Mouse (Mus musculus) MEL (cell line): Measurements from ENCODE around the gene Smco1. TPM values are rescaled to one million over a fixed set of nuclear protein-coding genes. Genes with fewer than 3 reads are reported as not detected.

ENCODE experiments used
- polyA plus RNA-seq, 2 experiments: library from polyadenylated mRNA; stranded (reverse) in 1 of 2; unstranded in 1 of 2; fragments of >175 nt in 1 of 2; fragments of >200 nt in 1 of 2; gene quantifications; 2 replicates each; pipeline versions ENCODE4 v1.2.1 to v1.2.4; 2012; ENCODE audit warnings: low replicate concordance in 2 of 2, low read depth in 1 of 2; ENCODE audit not compliant: insufficient read length in 2 of 2, insufficient read depth in 1 of 2, missing spikeins in 1 of 2
- total RNA-seq: library from RNA; depleted of rRNA; stranded (reverse); fragments of 300-350 nt; gene quantifications from 2 replicates; pipeline ENCODE4 v1.2.3, GENCODE M21; 2012; rRNA removed

The Smco1 gene
- total and polyA plus RNA-seq, 3 experiments, result not detected

Other genes with a start within 250 kb of the Smco1 start
- gene Pak2, start 192.1 kb upstream of the Smco1 start, total RNA-seq, result 23.0 and 23.4 TPM in 2 replicates
- 10 to 100 TPM; 34.1 to 67.2 TPM for gene Pak2, start 192.1 kb upstream of the Smco1 start, polyA plus RNA-seq
- gene Pigx, start 171.7 kb upstream of the Smco1 start, total RNA-seq, result 22.3 and 24.0 TPM in 2 replicates
- 10 to 100 TPM in 1 of 2 experiments, not detected in 1; 29.5 TPM for gene Pigx, start 171.7 kb upstream of the Smco1 start, polyA plus RNA-seq
- 7.1 and 7.3 TPM in 2 replicates for gene Cep19, start 171.7 kb upstream of the Smco1 start, total RNA-seq
- gene Cep19, start 171.7 kb upstream of the Smco1 start, polyA plus RNA-seq, result 1 to 10 TPM in 1 of 2 experiments, not detected in 1; 8.7 TPM
- 56.1 and 59.8 TPM in 2 replicates for gene Nrros, start 105.9 kb upstream of the Smco1 start, total RNA-seq
- 10 to 100 TPM in 1 of 2 experiments, not detected in 1; 55.9 TPM for gene Nrros, start 105.9 kb upstream of the Smco1 start, polyA plus RNA-seq
- not detected in 2 replicates for gene Bex6, start 91.6 kb upstream of the Smco1 start, total RNA-seq
- gene Bex6, start 91.6 kb upstream of the Smco1 start, polyA plus RNA-seq, result not detected
- 17.5 and 19.3 TPM in 2 replicates for gene Fbxo45, start 24.3 kb upstream of the Smco1 start, total RNA-seq
- gene Fbxo45, start 24.3 kb upstream of the Smco1 start, polyA plus RNA-seq, result 10 to 100 TPM in 1 of 2 experiments, not detected in 1; 15.4 TPM
- gene Wdr53, start 24.2 kb upstream of the Smco1 start, total RNA-seq, result 16.8 and 18.0 TPM in 2 replicates
- 10 to 100 TPM in 1 of 2 experiments, not detected in 1; 20.9 TPM for gene Wdr53, start 24.2 kb upstream of the Smco1 start, polyA plus RNA-seq
- gene Rnf168, start 6.0 kb downstream of the Smco1 start, total RNA-seq, result 17.6 TPM in 2 replicates
- 10 to 100 TPM; 14.9 to 61.5 TPM for gene Rnf168, start 6.0 kb downstream of the Smco1 start, polyA plus RNA-seq
- 8.1 and 8.9 TPM in 2 replicates for gene Ubxn7, start 60.8 kb downstream of the Smco1 start, total RNA-seq
- 10 to 100 TPM; 11.0 to 51.2 TPM for gene Ubxn7, start 60.8 kb downstream of the Smco1 start, polyA plus RNA-seq
- gene Tm4sf19, start 129.0 kb downstream of the Smco1 start, total RNA-seq, result not detected in 2 replicates
- gene Tm4sf19, start 129.0 kb downstream of the Smco1 start, polyA plus RNA-seq, result under 1 TPM in 1 of 2 experiments, not detected in 1; 0.06 TPM
- 13.0 and 14.7 TPM in 2 replicates for gene Tctex1d2, start 148.2 kb downstream of the Smco1 start, total RNA-seq
- 100 to 1,000 TPM in 1 of 2 experiments, 10 to 100 TPM in 1; 23.7 to 239 TPM for gene Tctex1d2, start 148.2 kb downstream of the Smco1 start, polyA plus RNA-seq
- 32.3 and 36.9 TPM in 2 replicates for gene Pcyt1a, start 159.5 kb downstream of the Smco1 start, total RNA-seq
- gene Pcyt1a, start 159.5 kb downstream of the Smco1 start, polyA plus RNA-seq, result 10 to 100 TPM in 1 of 2 experiments, not detected in 1; 53.7 TPM
- gene Slc51a, start 216.4 kb downstream of the Smco1 start, total RNA-seq, result 3.3 and 4.6 TPM in 2 replicates
- gene Slc51a, start 216.4 kb downstream of the Smco1 start, polyA plus RNA-seq, result 10 to 100 TPM in 1 of 2 experiments, not detected in 1; 14.5 TPM
- 0.58 TPM in 1 of 2 replicates, not detected in the other for gene Zdhhc19, start 224.8 kb downstream of the Smco1 start, total RNA-seq
- gene Zdhhc19, start 224.8 kb downstream of the Smco1 start, polyA plus RNA-seq, result 1 to 10 TPM in 1 of 2 experiments, not detected in 1; 1.4 TPM